Mouse (Mus musculus) liver, embryonic 16.5 days (tissue): ENCODE measurements around the gene Plcb3. TPM values are rescaled to one million over a fixed set of nuclear protein-coding genes. Genes with fewer than 3 reads are reported as not detected.

ENCODE experiments used
- ATAC-seq: fragments of 200-750 bp; cut with Nextera tagmentation; 2 replicates; pipeline ENCODE4 v1.8.0; 2017; ENCODE audit warnings: low read depth, mild to moderate bottlenecking, moderate number of reproducible peaks, moderate library complexity
- H3K27ac ChIP-seq: fragments of 300-500 bp; sonication (generic); 2 replicates; pipeline ENCODE4 v1.5.1; 2014; ENCODE audit warnings: mild to moderate bottlenecking, low read length
- H3K27me3 ChIP-seq: fragments of 300-500 bp; sonication (generic); 2 replicates; pipeline ENCODE4 v1.6.1; 2014; ENCODE audit warnings: low read depth, low read length, mixed read lengths; ENCODE audit not compliant: control insufficient read depth, insufficient read depth
- H3K36me3 ChIP-seq: fragments of 300-500 bp; sonication (generic); 2 replicates; pipeline ENCODE4 v1.6.1; 2014; ENCODE audit warnings: mild to moderate bottlenecking; ENCODE audit not compliant: control insufficient read depth, insufficient read depth
- H3K4me1 ChIP-seq: fragments of 300-500 bp; sonication (generic); 2 replicates; pipeline ENCODE4 v1.6.1; 2014; ENCODE audit warnings: low read depth, low read length, mixed read lengths; ENCODE audit not compliant: control insufficient read depth
- H3K4me2 ChIP-seq: fragments of 300-500 bp; sonication (generic); 2 replicates; pipeline ENCODE4 v1.6.1; 2014; ENCODE audit warnings: low read depth, low read length, mixed read lengths
- H3K4me3 ChIP-seq: fragments of 300-500 bp; sonication (generic); 2 replicates; pipeline ENCODE4 v1.5.1; 2014; ENCODE audit warnings: low read depth, mild to moderate bottlenecking, low read length
- H3K9ac ChIP-seq: fragments of 300-500 bp; sonication (generic); 2 replicates; pipeline ENCODE4 v1.6.1; 2014; ENCODE audit warnings: low read depth, low read length
- H3K9me3 ChIP-seq: fragments of 300-500 bp; sonication (generic); replicated peaks from 2 replicates; pipeline ENCODE4 v1.6.1; 2016; ENCODE audit warnings: low read length; ENCODE audit not compliant: control insufficient read depth
- WGBS: fragments of 180-500 bp; shearing (Covaris S2); extraction: QIAGEN DNeasy Blood & Tissue Kit; methylation state at CpG from one replicate; pipeline ENCODE4 v1.1.7; 2014; ENCODE audit not compliant: insufficient replicate concordance; 5-methylcytosine and 5-hydroxymethylcytosine counted together
- polyA plus RNA-seq: library from polyadenylated mRNA; unstranded; fragments of >200 nt; fragmentation: Nextera tagmentation; extraction: Ambion mirVana; gene quantifications from 2 replicates; pipeline ENCODE4 v1.2.1, GENCODE M21; 2015

The Plcb3 gene
- polyA plus RNA-seq, 1 experiment from 2014 or later = 6.6 TPM

- Histone ChIP-seq H3K9ac (no peak overlapping the region), H3K27me3 (no peaks in the 10 kb centered on the region), H3K4me2 (no peak overlapping the region), H3K27ac (no peak overlapping the region), H3K36me3 (peaks cover 4% of the 10 kb centered on the region), H3K4me3 (no peak overlapping the region), H3K9me3 (no peaks in the 10 kb centered on the region), H3K4me1 (peaks cover 52% of the 10 kb centered on the region)
- 89% methylated on average over 5 of the region's 5 CpGs for WGBS
- no peak for ATAC-seq
Measured at GRCm38 (mm10) chr19:6983621-6984020, 7.4 kb upstream of the Plcb3 start.

GRCm38 (mm10) chr19:6981465-6981864 is 5.2 kb upstream of the Plcb3 start:
- peak overlapping the region; percentile 96 for H3K4me2 ChIP-seq
- ATAC-seq = no peak
- WGBS = 86% methylated on average over 4 of the region's 4 CpGs
- H3K27me3 ChIP-seq = no peaks in the 10 kb centered on the region
- H3K4me1 ChIP-seq = peaks cover 51% of the 10 kb centered on the region
- H3K4me3 ChIP-seq = peak overlapping the region; percentile 88
- peaks cover 9% of the 10 kb centered on the region for H3K36me3 ChIP-seq
- peak overlapping the region; percentile 93; the same call in 1 of the 2 replicates for H3K27ac ChIP-seq
- H3K9me3 ChIP-seq = no peaks in the 10 kb centered on the region
- peak overlapping the region; percentile 92; the same call in 1 of the 2 replicates for H3K9ac ChIP-seq

GRCm38 (mm10) chr19:6980381-6981093 is 4.3 kb upstream of the Plcb3 start, which contains the start of gene Fkbp2:
Gene Fkbp2, minus strand, starts transcription at chr19:6980501.
- no peaks in the 10 kb centered on the region for H3K9me3 ChIP-seq
- H3K9ac ChIP-seq = peak within 1 kb of the TSS; percentile 92
- H3K36me3 ChIP-seq = peaks cover 9% of the 10 kb centered on the region
- H3K4me2 ChIP-seq = peak within 1 kb of the TSS; percentile 96
- peak; percentile 82 for ATAC-seq
- peak within 1 kb of the TSS; percentile 88 for H3K4me3 ChIP-seq
- 1% methylated on average over 38 of the region's 38 CpGs for WGBS
- peak within 1 kb of the TSS; percentile 93 for H3K27ac ChIP-seq
- peaks cover 51% of the 10 kb centered on the region for H3K4me1 ChIP-seq
- no peaks in the 10 kb centered on the region for H3K27me3 ChIP-seq

GRCm38 (mm10) chr19:6979486-6980380 is 3.5 kb upstream of the Plcb3 start:
- Histone ChIP-seq H3K4me3 (peak overlapping the region; percentile 88), H3K9me3 (no peaks in the 10 kb centered on the region), H3K36me3 (peaks cover 4% of the 10 kb centered on the region), H3K4me1 (peaks cover 46% of the 10 kb centered on the region), H3K4me2 (peak overlapping the region; percentile 96), H3K27me3 (no peaks in the 10 kb centered on the region), H3K27ac (peak overlapping the region; percentile 93), H3K9ac (peak overlapping the region; percentile 92)
- peak; percentile 86 for ATAC-seq
- WGBS = under 1% methylated on average over 56 of the region's 59 CpGs

- H3K4me1 ChIP-seq = peaks cover 53% of the 10 kb centered on the region
- no peak for ATAC-seq
- peak overlapping the region; percentile 81 for H3K9ac ChIP-seq
- WGBS = 8% methylated on average over 11 of the region's 11 CpGs
- H3K36me3 ChIP-seq = peaks cover 4% of the 10 kb centered on the region
- H3K4me2 ChIP-seq = peak overlapping the region; percentile 96
- peak overlapping the region; percentile 88 for H3K4me3 ChIP-seq
- H3K27me3 ChIP-seq = no peaks in the 10 kb centered on the region
- no peaks in the 10 kb centered on the region for H3K9me3 ChIP-seq
- H3K27ac ChIP-seq = peak overlapping the region; percentile 93
Measured at GRCm38 (mm10) chr19:6979001-6979479, 2.8 kb upstream of the Plcb3 start.

- ATAC-seq = no peak
- Histone ChIP-seq H3K27ac (peak overlapping the region; percentile 93), H3K9me3 (no peaks in the 10 kb centered on the region), H3K36me3 (peaks cover 4% of the 10 kb centered on the region), H3K4me2 (peak overlapping the region; percentile 96), H3K4me3 (peak overlapping the region; percentile 88), H3K4me1 (peaks cover 57% of the 10 kb centered on the region), H3K9ac (peak overlapping the region; percentile 81; the same call in 1 of the 2 replicates), H3K27me3 (no peaks in the 10 kb centered on the region)
- WGBS = 33% methylated on average over 3 of the region's 3 CpGs
Measured at GRCm38 (mm10) chr19:6978639-6978974, 2.3 kb upstream of the Plcb3 start.

- no peaks in the 10 kb centered on the region for H3K9me3 ChIP-seq
- peaks cover 57% of the 10 kb centered on the region for H3K4me1 ChIP-seq
- peak overlapping the region; percentile 81; the same call in 1 of the 2 replicates for H3K9ac ChIP-seq
- H3K4me2 ChIP-seq = peak overlapping the region; percentile 96; the same call in 1 of the 2 replicates
- H3K4me3 ChIP-seq = peak overlapping the region; percentile 88
- H3K36me3 ChIP-seq = peaks cover 4% of the 10 kb centered on the region
- H3K27ac ChIP-seq = peak overlapping the region; percentile 93; the same call in 1 of the 2 replicates
- no peaks in the 10 kb centered on the region for H3K27me3 ChIP-seq
- ATAC-seq = no peak
- WGBS = 78% methylated on average over 13 of the region's 13 CpGs
Measured at GRCm38 (mm10) chr19:6977759-6978638, 1.7 kb upstream of the Plcb3 start.
